Mouse (Mus musculus) thymus, adult 2 months (tissue): ENCODE measurements around the gene Gm20388.

Experiments used
- CTCF ChIP-seq: fragments of 200-500 bp; IDR thresholded peaks from 2 replicates; pipeline ENCODE4 v1.5.1; 2012; ENCODE audit warnings: mild to moderate bottlenecking, control low read depth, low read length, moderate library complexity, borderline replicate concordance; ENCODE audit not compliant: control insufficient read depth, poor library complexity, insufficient read depth; ENCODE audit errors: extremely low read depth
- POLR2A ChIP-seq: fragments of 200-500 bp; IDR thresholded peaks from 2 replicates; pipeline ENCODE4 v1.6.1; 2012; ENCODE audit warnings: mild to moderate bottlenecking, low read length, control low read depth, moderate library complexity; ENCODE audit not compliant: control insufficient read depth, poor library complexity, insufficient read depth; ENCODE audit errors: extremely low read depth

GRCm38 (mm10) chr8:120357504-120357903, 446.9 kb downstream of the Gm20388 start:
- TF ChIP-seq POLR2A (no peak), CTCF (no peak)
